Mouse (Mus musculus): ENCODE data around the gene Rundc3a.

DNA sequence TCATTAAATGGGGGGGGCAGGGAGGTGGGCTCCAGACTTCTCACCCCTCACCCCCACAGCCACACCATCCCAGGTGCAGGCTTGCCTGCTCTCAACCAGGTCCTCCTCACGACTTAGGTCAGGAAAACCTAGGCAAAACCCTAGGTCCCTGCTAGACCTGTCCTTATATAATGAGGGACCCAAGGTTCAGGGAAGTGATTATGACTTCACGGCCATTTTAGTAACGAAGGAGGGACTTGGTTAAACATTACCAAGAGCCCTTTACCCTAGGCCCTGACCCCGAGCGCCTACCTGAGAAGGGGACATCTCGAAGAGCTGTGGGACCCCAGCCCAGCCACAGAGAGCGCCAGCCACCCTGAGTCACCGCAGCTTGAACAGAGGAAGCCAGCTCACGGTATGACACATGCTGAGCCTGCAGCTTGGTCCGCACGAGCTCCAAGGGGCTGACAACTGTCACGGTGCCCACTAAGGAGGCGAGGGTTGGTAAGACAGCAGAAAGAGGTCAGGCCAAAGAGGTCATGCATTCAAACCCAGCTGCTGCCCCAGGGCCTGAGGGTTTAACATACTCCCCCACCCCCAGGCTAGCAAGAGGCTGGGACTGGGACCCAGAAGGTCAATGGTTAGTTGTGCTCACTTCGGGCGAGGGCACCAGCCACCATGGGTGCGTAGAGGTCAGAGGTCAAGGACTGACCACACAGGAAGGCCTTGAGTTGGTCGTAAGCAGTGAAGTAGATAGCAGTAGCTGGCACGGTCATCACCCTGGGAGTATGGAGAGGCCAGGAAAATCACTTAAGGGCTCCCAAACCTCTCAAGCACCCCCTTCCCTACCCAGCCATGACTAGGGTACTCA is 11.2 kb downstream of the Rundc3a start:
- TF ChIP-seq POLR2A (IDR thresholded peaks at IDR 0.05; ENCODE audit: borderline replicate concordance, low read depth, low read length) (no peak), CTCF (IDR thresholded peaks at IDR 0.05; ENCODE audit: low read depth, low read length) (no peak)

Measured in bone marrow macrophage, adult 2 months (primary cell).